Mouse (Mus musculus): Measurements from ENCODE around the gene Rnaseh2a.
A peak's percentile ranks its signal among the peaks of the same experiment; 100 is the strongest.
"Not testable (repeated sequence)": the region's sequence is repeated elsewhere in the genome, so short reads cannot be mapped to it uniquely, and the experiment has no call there.

Gene Rnaseh2a

DNA sequence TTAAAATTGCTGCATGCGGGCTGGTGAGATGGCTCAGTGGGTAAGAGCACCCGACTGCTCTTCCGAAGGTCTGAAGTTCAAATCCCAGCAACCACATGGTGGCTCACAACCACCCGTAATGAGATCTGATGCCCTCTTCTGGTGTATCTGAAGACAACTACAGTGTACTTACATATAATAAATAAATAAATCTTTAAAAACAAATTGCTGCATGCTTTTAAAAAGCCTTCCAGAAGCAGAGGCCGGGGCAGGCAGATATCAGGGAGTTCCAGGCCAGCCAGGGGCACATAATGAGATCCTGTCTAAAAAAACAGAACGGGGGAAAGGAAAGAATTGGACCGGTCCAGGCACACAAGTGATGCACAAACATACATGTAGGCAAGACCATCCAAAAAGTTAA, 61.6 kb downstream of the Rnaseh2a start:
- not testable (repeated sequence) for DNase-seq (ENCODE audit: inconsistent age in 2 of 2, low spot score in 1 of 2)

DNA sequence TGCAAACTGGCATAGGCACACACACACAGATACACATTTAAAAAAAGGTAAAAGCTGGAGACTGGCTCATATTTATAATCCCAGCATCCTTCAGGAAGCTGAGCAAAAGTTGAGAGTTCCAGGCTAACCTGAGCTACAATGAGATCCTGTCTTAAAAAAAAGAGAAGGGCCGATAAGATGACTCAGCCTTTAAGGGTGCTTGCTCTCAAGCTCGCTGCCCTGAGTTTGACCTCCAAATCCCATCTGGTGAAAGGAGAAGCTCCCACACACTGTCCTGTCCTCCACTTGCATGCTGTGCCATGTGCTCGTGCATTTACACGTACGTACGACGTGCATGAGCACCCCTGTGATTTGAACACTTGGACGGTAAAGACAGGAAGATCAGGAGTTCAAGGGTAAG, 62.1 kb downstream of the Rnaseh2a start:
- DNase-seq (ENCODE audit: inconsistent age in 2 of 2, low spot score in 1 of 2): peak in 1 of 2 experiments; percentile 29

DNA sequence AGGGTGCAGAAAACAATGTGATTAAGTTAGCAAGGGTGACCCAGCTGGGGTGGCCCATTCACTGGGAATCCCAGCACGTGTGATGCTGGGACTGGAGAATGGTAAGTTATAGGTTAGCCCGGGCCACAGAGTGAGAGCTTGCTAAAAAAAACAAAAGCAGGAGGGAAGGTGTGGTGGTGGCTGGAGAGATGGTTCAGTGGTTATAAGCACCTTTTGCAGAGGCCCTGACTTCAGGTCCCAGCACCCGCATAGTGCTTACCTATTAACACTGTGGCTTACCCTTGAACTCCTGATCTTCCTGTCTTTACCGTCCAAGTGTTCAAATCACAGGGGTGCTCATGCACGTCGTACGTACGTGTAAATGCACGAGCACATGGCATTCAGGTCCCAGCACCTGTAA, 62.5 kb downstream of the Rnaseh2a start:
- DNase-seq (ENCODE audit: inconsistent age in 2 of 2, low spot score in 1 of 2): no peak

Data from adrenal gland, adult (tissue).